Mouse (Mus musculus): Measurements from ENCODE around the gene Cfap74. TPM values are rescaled to one million over a fixed set of nuclear protein-coding genes. Genes with fewer than 3 reads are reported as not detected.
A peak's percentile ranks its signal among the peaks of the same experiment; 100 is the strongest.
"Not testable (repeated sequence)": the region's sequence is repeated elsewhere in the genome, so short reads cannot be mapped to it uniquely, and the experiment has no call there.

Gene Cfap74
- polyA plus RNA-seq, 1 experiment from 2014 or later, result 0.07 TPM

- no peak for ATAC-seq (ENCODE audit: insufficient read depth)
- 74% methylated on average over 18 of the region's 18 CpGs for WGBS (ENCODE audit: insufficient replicate concordance)
- no peak overlapping the region for H3K9ac ChIP-seq
- peaks cover 9% of the 10 kb centered on the region for H3K4me1 ChIP-seq (replicated peaks)
- peak overlapping the region; percentile 72 for H3K4me2 ChIP-seq
- H3K9me3 ChIP-seq (replicated peaks), result no peaks in the 10 kb centered on the region
- H3K27me3 ChIP-seq, result peaks cover 41% of the 10 kb centered on the region
- no peak overlapping the region; the same call in 1 of the 2 replicates for H3K4me3 ChIP-seq (replicated peaks)
- H3K27ac ChIP-seq (replicated peaks), result no peak overlapping the region
- H3K36me3 ChIP-seq (replicated peaks), result no peaks in the 10 kb centered on the region
These were observed 60.7 kb downstream of the Cfap74 start for GRCm38 (mm10) chr4:155469590-155470262.

GRCm38 (mm10) chr4:155470263-155470953, 61.4 kb downstream of the Cfap74 start:
- Histone ChIP-seq H3K27ac (replicated peaks) (no peak overlapping the region), H3K4me1 (replicated peaks) (peaks cover 9% of the 10 kb centered on the region), H3K36me3 (replicated peaks) (no peaks in the 10 kb centered on the region), H3K9ac (no peak overlapping the region), H3K27me3 (peaks cover 41% of the 10 kb centered on the region), H3K4me3 (replicated peaks) (no peak overlapping the region), H3K4me2 (no peak overlapping the region), H3K9me3 (replicated peaks) (no peaks in the 10 kb centered on the region)
- WGBS (ENCODE audit: insufficient replicate concordance), result 70% methylated on average over 16 of the region's 16 CpGs
- ATAC-seq (ENCODE audit: insufficient read depth), result no peak

- no peak for ATAC-seq (ENCODE audit: insufficient read depth)
- Histone ChIP-seq H3K36me3 (replicated peaks) (no peaks in the 10 kb centered on the region), H3K9ac (no peak overlapping the region), H3K9me3 (replicated peaks) (no peaks in the 10 kb centered on the region), H3K27ac (replicated peaks) (no peak overlapping the region), H3K27me3 (peaks cover 41% of the 10 kb centered on the region), H3K4me1 (replicated peaks) (peaks cover 9% of the 10 kb centered on the region), H3K4me2 (no peak overlapping the region), H3K4me3 (replicated peaks) (no peak overlapping the region)
- 73% methylated on average over 7 of the region's 7 CpGs for WGBS (ENCODE audit: insufficient replicate concordance)
These were observed 62.0 kb downstream of the Cfap74 start for GRCm38 (mm10) chr4:155470997-155471396.

- Histone ChIP-seq H3K27ac (replicated peaks) (no peak overlapping the region), H3K36me3 (replicated peaks) (no peaks in the 10 kb centered on the region), H3K9me3 (replicated peaks) (no peaks in the 10 kb centered on the region), H3K4me3 (replicated peaks) (no peak overlapping the region), H3K9ac (no peak overlapping the region), H3K4me2 (no peak overlapping the region), H3K4me1 (replicated peaks) (peaks cover 9% of the 10 kb centered on the region), H3K27me3 (peaks cover 41% of the 10 kb centered on the region)
- ATAC-seq (ENCODE audit: insufficient read depth), result no peak
- WGBS (ENCODE audit: insufficient replicate concordance), result 68% methylated on average over 7 of the region's 7 CpGs
These were observed 62.4 kb downstream of the Cfap74 start for GRCm38 (mm10) chr4:155471406-155471805.

GRCm38 (mm10) chr4:155472716-155473290, 63.8 kb downstream of the Cfap74 start:
- Histone ChIP-seq H3K27ac (replicated peaks) (no peak overlapping the region), H3K27me3 (peaks cover 41% of the 10 kb centered on the region), H3K4me1 (replicated peaks) (peaks cover 9% of the 10 kb centered on the region), H3K4me2 (no peak overlapping the region), H3K4me3 (replicated peaks) (no peak overlapping the region), H3K36me3 (replicated peaks) (no peaks in the 10 kb centered on the region), H3K9ac (no peak overlapping the region), H3K9me3 (replicated peaks) (no peaks in the 10 kb centered on the region)
- no peak for ATAC-seq (ENCODE audit: insufficient read depth)
- WGBS (ENCODE audit: insufficient replicate concordance), result 47% methylated on average over 3 of the region's 3 CpGs

GRCm38 (mm10) chr4:155473319-155473718, 64.3 kb downstream of the Cfap74 start:
- ATAC-seq (ENCODE audit: insufficient read depth), result peak; percentile 18; the same call in 1 of the 2 replicates
- Histone ChIP-seq H3K4me3 (replicated peaks) (no peak overlapping the region), H3K27ac (replicated peaks) (no peak overlapping the region), H3K9ac (no peak overlapping the region), H3K9me3 (replicated peaks) (no peaks in the 10 kb centered on the region), H3K27me3 (peaks cover 41% of the 10 kb centered on the region), H3K4me2 (no peak overlapping the region), H3K4me1 (replicated peaks) (peaks cover 9% of the 10 kb centered on the region), H3K36me3 (replicated peaks) (no peaks in the 10 kb centered on the region)
- 61% methylated on average over 5 of the region's 5 CpGs for WGBS (ENCODE audit: insufficient replicate concordance)

- not testable (repeated sequence) for H3K36me3 ChIP-seq (replicated peaks); H3K27ac ChIP-seq (replicated peaks); H3K9ac ChIP-seq; H3K4me1 ChIP-seq (replicated peaks); H3K9me3 ChIP-seq (replicated peaks); ATAC-seq (ENCODE audit: insufficient read depth); H3K4me3 ChIP-seq (replicated peaks); H3K4me2 ChIP-seq
- WGBS (ENCODE audit: insufficient replicate concordance), result 28% methylated on average over 2 of the region's 2 CpGs
- H3K27me3 ChIP-seq, result peaks cover 38% of the 10 kb centered on the region
These were observed 64.8 kb downstream of the Cfap74 start for GRCm38 (mm10) chr4:155473796-155474195.

- ATAC-seq (ENCODE audit: insufficient read depth), result peak; percentile 50
- Histone ChIP-seq H3K9me3 (replicated peaks) (no peaks in the 10 kb centered on the region), H3K4me1 (replicated peaks) (peaks cover 9% of the 10 kb centered on the region; the same call in 1 of the 2 replicates), H3K9ac (no peak overlapping the region), H3K27me3 (peaks cover 19% of the 10 kb centered on the region), H3K36me3 (replicated peaks) (no peaks in the 10 kb centered on the region), H3K4me3 (replicated peaks) (peak overlapping the region; percentile 19; the same call in 1 of the 2 replicates), H3K27ac (replicated peaks) (no peak overlapping the region), H3K4me2 (peak overlapping the region; percentile 43)
- 15% methylated on average over 28 of the region's 28 CpGs for WGBS (ENCODE audit: insufficient replicate concordance)
These were observed 72.6 kb downstream of the Cfap74 start for GRCm38 (mm10) chr4:155481381-155482124.

- no peak overlapping the region for H3K4me2 ChIP-seq
- H3K9ac ChIP-seq, result no peak overlapping the region
- no peak overlapping the region for H3K4me3 ChIP-seq (replicated peaks)
- ATAC-seq (ENCODE audit: insufficient read depth), result no peak
- no peaks in the 10 kb centered on the region for H3K9me3 ChIP-seq (replicated peaks)
- H3K4me1 ChIP-seq (replicated peaks), result peaks cover 14% of the 10 kb centered on the region
- H3K27me3 ChIP-seq, result peaks cover 19% of the 10 kb centered on the region
- no peaks in the 10 kb centered on the region for H3K36me3 ChIP-seq (replicated peaks)
- WGBS (ENCODE audit: insufficient replicate concordance), result 83% methylated on average over 6 of the region's 6 CpGs
- no peak overlapping the region for H3K27ac ChIP-seq (replicated peaks)
These were observed 73.1 kb downstream of the Cfap74 start for GRCm38 (mm10) chr4:155482125-155482480.

- 78% methylated on average over 8 of the region's 8 CpGs for WGBS (ENCODE audit: insufficient replicate concordance)
- peaks cover 23% of the 10 kb centered on the region for H3K4me1 ChIP-seq (replicated peaks)
- ATAC-seq (ENCODE audit: insufficient read depth), result no peak
- H3K4me2 ChIP-seq, result no peak overlapping the region
- no peaks in the 10 kb centered on the region for H3K9me3 ChIP-seq (replicated peaks)
- H3K9ac ChIP-seq, result no peak overlapping the region
- H3K4me3 ChIP-seq (replicated peaks), result no peak overlapping the region
- H3K27ac ChIP-seq (replicated peaks), result no peak overlapping the region
- peaks cover 17% of the 10 kb centered on the region for H3K27me3 ChIP-seq
- no peaks in the 10 kb centered on the region for H3K36me3 ChIP-seq (replicated peaks)
These were observed 73.9 kb downstream of the Cfap74 start for GRCm38 (mm10) chr4:155482733-155483540.

Measured in liver, embryonic 15.5 days (tissue).